17 mouse cellular contexts compared by ENCODE assay signal in the genomic region with DNA sequence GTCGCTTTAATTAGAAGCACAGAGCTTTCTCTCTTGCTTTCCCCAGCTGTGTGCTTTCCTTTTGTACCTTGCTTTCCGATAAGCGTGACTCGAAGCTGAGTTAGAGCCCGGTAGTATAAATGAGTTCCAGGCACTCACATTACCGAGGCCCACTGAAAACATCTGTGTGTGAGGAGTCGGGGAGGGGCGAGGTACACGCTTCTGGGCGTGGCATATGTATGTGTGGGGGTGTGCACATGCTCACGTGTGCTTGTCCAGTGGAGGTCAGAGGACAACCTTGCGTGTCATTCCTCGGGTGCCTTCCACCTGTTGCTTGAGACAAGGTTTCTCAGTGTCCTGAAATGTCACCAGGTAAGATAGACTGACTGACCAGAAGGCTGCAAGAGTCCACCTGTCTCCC.
"Had no signal": no experiment of that assay in that cellular context is flagged by ENCODE, and none has a peak within 500 bp of the region (broad histone marks: within the 10 kb centered on the region; RNA-seq: fewer than 3 reads in every experiment).

No protein-coding gene starts in this region.

- H3K4me1 ChIP-seq: midbrain, embryonic 10.5 days; midbrain, embryonic 12.5 days; neural tube, embryonic 13.5 days; neural tube, embryonic 15.5 days; stomach, embryonic 15.5 days had no signal

- H3K27ac ChIP-seq: midbrain, embryonic 10.5 days; midbrain, embryonic 12.5 days; neural tube, embryonic 13.5 days; neural tube, embryonic 15.5 days; stomach, embryonic 15.5 days; stomach, postnatal 0 days had no signal

- H3K9me3 ChIP-seq: midbrain, embryonic 10.5 days; midbrain, embryonic 12.5 days; neural tube, embryonic 13.5 days; neural tube, embryonic 15.5 days; stomach, embryonic 15.5 days had no signal

- H3K4me3 ChIP-seq: midbrain, embryonic 10.5 days; midbrain, embryonic 12.5 days; myocyte; neural tube, embryonic 13.5 days; neural tube, embryonic 15.5 days; stomach, embryonic 15.5 days had no signal

- H3K27me3 ChIP-seq: midbrain, embryonic 12.5 days; neural tube, embryonic 13.5 days; neural tube, embryonic 15.5 days; stomach, embryonic 15.5 days had no signal

- DNase-seq: lung, adult 18-20 months; lung, embryonic 14.5 days; lung, postnatal 10 days; lung, postnatal 4 days; midbrain, embryonic 14.5 days; right cerebral cortex, postnatal 14 days; thymus, adult 2 months; thymus, postnatal 25 days; thymus, postnatal 4 days had no signal

- ATAC-seq: midbrain, embryonic 16.5 days had no signal

- H3K4me2 ChIP-seq: lung, embryonic 14.5 days; midbrain, embryonic 12.5 days; neural tube, embryonic 13.5 days; neural tube, embryonic 15.5 days; stomach, embryonic 15.5 days had no signal

- H3K36me3 ChIP-seq: stomach, embryonic 15.5 days had no signal

- H3K9ac ChIP-seq: lung, embryonic 14.5 days; midbrain, embryonic 12.5 days; neural tube, embryonic 13.5 days; neural tube, embryonic 15.5 days; stomach, embryonic 15.5 days had no signal
